In the genomic region with DNA sequence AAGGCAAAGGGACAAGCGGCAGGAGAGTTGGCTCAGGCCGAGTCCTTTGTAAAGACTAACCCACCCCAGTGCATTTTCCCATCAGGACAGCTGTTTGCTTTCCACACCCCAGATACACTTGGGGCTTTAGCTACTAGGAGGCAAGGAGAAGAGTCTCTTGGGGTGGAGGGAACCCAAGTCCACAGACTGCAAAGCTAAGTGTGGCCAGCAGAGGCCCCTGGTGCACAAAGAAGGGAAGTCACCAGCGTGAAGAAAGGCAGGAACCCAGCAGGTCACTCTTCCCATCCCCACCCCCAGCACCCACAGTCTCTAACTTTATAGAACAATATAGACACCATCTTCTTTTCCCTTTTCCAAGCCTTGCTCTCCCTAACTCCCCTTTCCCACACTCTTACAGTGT, we compare ENCODE assay signal across 10 mouse cellular contexts. TPM values are rescaled to one million over a fixed set of nuclear protein-coding genes. Genes with fewer than 3 reads are reported as not detected.
A peak's percentile ranks its signal among the peaks of the same experiment; 100 is the strongest.
DNase-seq lines count a peak whose midpoint lies in the region; ATAC-seq and TF ChIP-seq lines count a peak whose summit lies in the region.
"Had no signal": no experiment of that assay in that cellular context is flagged by ENCODE, and none has a peak within 500 bp of the region (broad histone marks: within the 10 kb centered on the region; RNA-seq: fewer than 3 reads in every experiment).

No protein-coding gene starts in this region.

- WGBS in lung, embryonic 14.5 days = 35% methylated on average over 3 of the region's 3 CpGs
- WGBS in midbrain, embryonic 16.5 days = 41% methylated on average over 3 of the region's 3 CpGs

- H3K9ac ChIP-seq in lung, embryonic 14.5 days = no peak overlapping the region
- no peak overlapping the region for H3K9ac ChIP-seq in midbrain, embryonic 16.5 days (ENCODE audit: low read depth, low read length)
- H3K9ac ChIP-seq: heart, embryonic 13.5 days; liver, embryonic 15.5 days had no signal

- peak; percentile 30 for DNase-seq in gastrocnemius, adult 18-20 months (ENCODE audit: low spot score)
- no peak for DNase-seq in gastrocnemius, postnatal 36 days
- peak; percentile 36 to 64 for DNase-seq in spleen, adult 18-20 months
- DNase-seq in spleen, adult 12 weeks (ENCODE audit: low spot score) = no peak
- DNase-seq in lung, embryonic 14.5 days = peak; percentile 33
- DNase-seq in thymus, postnatal 4 days = peak; percentile 85
- no peak for DNase-seq in urinary bladder, postnatal 4 days (ENCODE audit: low spot score in 2 of 2)

- peak; percentile 47 for TF ChIP-seq CTCF in lung, embryonic 14.5 days (IDR thresholded peaks at IDR 0.05; ENCODE audit: low read depth)

- H3K27ac ChIP-seq in lung, embryonic 14.5 days (ENCODE audit: low read depth) = no peak overlapping the region
- H3K27ac ChIP-seq in midbrain, embryonic 16.5 days (ENCODE audit: low read length) = no peak overlapping the region
- H3K27ac ChIP-seq: heart, embryonic 13.5 days; liver, embryonic 15.5 days had no signal

- H3K4me2 ChIP-seq in lung, embryonic 14.5 days = no peak overlapping the region
- H3K4me2 ChIP-seq in midbrain, embryonic 16.5 days (ENCODE audit: low read length) = no peak overlapping the region
- H3K4me2 ChIP-seq: heart, embryonic 13.5 days; liver, embryonic 15.5 days had no signal

- H3K27me3 ChIP-seq in lung, embryonic 14.5 days (ENCODE audit: insufficient read depth, low read length) = no peaks in the 10 kb centered on the region
- no peaks in the 10 kb centered on the region; the same call in 1 of the 2 replicates for H3K27me3 ChIP-seq in midbrain, embryonic 16.5 days (ENCODE audit: control insufficient read depth, insufficient read depth, low read depth, low read length)
- H3K27me3 ChIP-seq: heart, embryonic 13.5 days; liver, embryonic 15.5 days had no signal

- H3K36me3 ChIP-seq in lung, embryonic 14.5 days (ENCODE audit: insufficient read depth) = no peaks in the 10 kb centered on the region
- no peaks in the 10 kb centered on the region for H3K36me3 ChIP-seq in midbrain, embryonic 16.5 days (ENCODE audit: control insufficient read depth, insufficient read depth, low read length)
- H3K36me3 ChIP-seq: heart, embryonic 13.5 days; liver, embryonic 15.5 days had no signal

- H3K4me3 ChIP-seq in lung, embryonic 14.5 days (ENCODE audit: low read depth, low read length) = no peak overlapping the region
- H3K4me3 ChIP-seq in midbrain, embryonic 16.5 days (ENCODE audit: low read depth, low read length) = no peak overlapping the region
- H3K4me3 ChIP-seq: heart, embryonic 13.5 days; liver, embryonic 15.5 days had no signal

- peaks cover 7% of the 10 kb centered on the region; the same call in 1 of the 2 replicates for H3K4me1 ChIP-seq in lung, embryonic 14.5 days (ENCODE audit: insufficient read depth)
- no peaks in the 10 kb centered on the region for H3K4me1 ChIP-seq in midbrain, embryonic 16.5 days (ENCODE audit: control insufficient read depth, insufficient read depth, low read length)

- ATAC-seq in lung, embryonic 14.5 days (ENCODE audit: insufficient read depth) = no peak
- no peak for ATAC-seq in midbrain, embryonic 16.5 days

- intact Hi-C loops in gastrocnemius, postnatal 36 days (cut with DNase I) = loop anchor here (1.0 to 2.0 kb wide), 2 partner anchors 23 to 45 kb away; no protein-coding TSS in a partner anchor

- H3K9me3 ChIP-seq in lung, embryonic 14.5 days (ENCODE audit: low read depth, low read length) = no peaks in the 10 kb centered on the region
- no peaks in the 10 kb centered on the region for H3K9me3 ChIP-seq in midbrain, embryonic 16.5 days (replicated peaks; ENCODE audit: control insufficient read depth, low read length, poor library complexity, severe bottlenecking)
- H3K9me3 ChIP-seq: heart, embryonic 13.5 days; liver, embryonic 15.5 days had no signal

RNA-seq across cellular contexts. Expression of gene H2afy, which starts 9.4 kb away (rescaled TPM):
- 10 to 100 TPM; 59.7 to 70.6 TPM for total RNA-seq in gastrocnemius, adult 18-20 months (2021)
- total RNA-seq in gastrocnemius, postnatal 36 days (2021) = 10 to 100 TPM; 57.5 to 69.3 TPM
- polyA plus RNA-seq in lung, embryonic 14.5 days (2014; fragmentation: Nextera tagmentation; extraction: Ambion mirVana) = 359 and 377 TPM in 2 replicates
- polyA plus RNA-seq in midbrain, embryonic 16.5 days (2015; fragmentation: Nextera tagmentation; extraction: Ambion mirVana) = 243 and 285 TPM in 2 replicates

RNA-seq across cellular contexts. Expression of gene Tifab, which starts 33.2 kb away (rescaled TPM):
- total RNA-seq in gastrocnemius, adult 18-20 months (2021) = under 1 TPM; 0.16 to 0.47 TPM
- total RNA-seq in gastrocnemius, postnatal 36 days (2021) = under 1 TPM; 0.18 to 0.35 TPM
- polyA plus RNA-seq in lung, embryonic 14.5 days (2014; fragmentation: Nextera tagmentation; extraction: Ambion mirVana) = 0.85 and 1.0 TPM in 2 replicates
- 0.91 and 0.93 TPM in 2 replicates for polyA plus RNA-seq in midbrain, embryonic 16.5 days (2015; fragmentation: Nextera tagmentation; extraction: Ambion mirVana)

Comparison
In these comparisons a context has a peak if more than half of its experiments do, and no peak if none do; other contexts are left out.
1. DNase-seq: peak in gastrocnemius, adult 18-20 months (single experiment), spleen, adult 18-20 months (2 of 2), lung, embryonic 14.5 days (single experiment) and thymus, postnatal 4 days (single experiment); none in gastrocnemius, postnatal 36 days (0 of 2), spleen, adult 12 weeks (single experiment) and urinary bladder, postnatal 4 days (0 of 2).